Mouse (Mus musculus): Measurements from ENCODE around the gene Gm5771. TPM values are rescaled to one million over a fixed set of nuclear protein-coding genes. Genes with fewer than 3 reads are reported as not detected.

Gm5771 gene
- not detected in 2 replicates for polyA plus RNA-seq (2015; fragmentation: Nextera tagmentation; extraction: Ambion mirVana)

DNA sequence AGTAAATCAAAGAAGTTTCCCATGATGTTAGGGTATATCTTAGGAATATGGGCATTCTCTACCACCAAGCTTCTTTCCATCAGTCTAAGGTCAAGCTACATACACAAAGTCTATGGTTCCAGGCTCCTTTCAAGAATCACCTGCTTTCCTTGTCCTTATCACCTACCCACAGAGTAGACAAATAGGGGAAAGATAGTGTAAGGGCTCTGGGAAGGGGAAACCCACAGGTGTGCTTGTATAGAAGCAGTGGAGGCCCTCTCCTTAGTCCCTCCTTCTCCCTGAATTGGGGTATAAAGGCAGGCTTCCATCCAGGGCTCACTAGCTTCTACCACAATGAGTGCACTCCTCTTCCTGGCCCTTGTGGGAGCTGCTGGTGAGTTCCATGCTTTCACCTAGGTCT is at the start of gene Gm5771:
Gene Gm5771, plus strand, starts transcription at position 301 of the 400 bp plus-strand sequence.

DNA sequence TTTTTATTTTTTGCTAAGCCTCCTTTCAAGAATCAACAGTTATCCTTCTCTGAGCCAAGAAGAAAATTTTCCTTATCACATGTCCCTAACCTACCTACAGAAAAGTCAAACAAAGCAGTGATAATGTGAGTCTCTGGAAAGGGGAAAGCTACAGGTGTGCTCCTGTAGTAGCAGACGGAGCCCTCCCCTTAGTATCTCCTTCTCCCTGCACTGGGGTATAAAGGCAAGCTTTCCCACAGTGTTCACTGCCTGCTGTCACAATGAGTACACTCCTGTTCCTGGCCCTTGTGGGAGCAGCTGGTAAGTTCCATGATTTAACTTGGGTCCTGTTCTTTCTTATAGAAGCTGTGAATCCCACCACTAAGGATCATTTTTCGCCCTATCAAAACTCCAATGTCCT is 38.2 kb upstream of the Gm5771 start, which contains the start of gene Try10:
Gene Try10, plus strand, starts transcription at position 174 of the 400 bp plus-strand sequence.

DNA sequence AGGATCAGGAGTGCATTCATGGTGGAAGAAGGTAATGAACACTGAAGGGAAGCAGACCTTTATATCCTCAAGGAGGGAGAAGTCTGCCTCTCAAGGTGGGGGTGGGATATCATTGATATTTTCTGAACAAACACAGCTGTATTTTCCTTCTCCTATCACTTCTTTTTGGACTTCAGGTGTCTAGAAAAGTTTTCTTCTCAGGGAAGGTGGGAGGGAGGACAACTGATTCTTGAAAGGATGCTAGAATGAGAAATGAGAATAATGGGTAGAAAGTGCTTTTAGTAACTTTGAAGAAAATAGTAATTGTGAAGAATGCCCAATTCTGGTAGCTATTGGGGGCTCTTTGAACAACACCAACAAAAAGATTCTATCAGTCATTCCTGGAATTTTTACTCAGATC is 14.6 kb upstream of the Gm5771 start, which contains the start of gene Prss3:
Gene Prss3, minus strand, starts transcription at position 101 of the 400 bp plus-strand sequence.

DNA sequence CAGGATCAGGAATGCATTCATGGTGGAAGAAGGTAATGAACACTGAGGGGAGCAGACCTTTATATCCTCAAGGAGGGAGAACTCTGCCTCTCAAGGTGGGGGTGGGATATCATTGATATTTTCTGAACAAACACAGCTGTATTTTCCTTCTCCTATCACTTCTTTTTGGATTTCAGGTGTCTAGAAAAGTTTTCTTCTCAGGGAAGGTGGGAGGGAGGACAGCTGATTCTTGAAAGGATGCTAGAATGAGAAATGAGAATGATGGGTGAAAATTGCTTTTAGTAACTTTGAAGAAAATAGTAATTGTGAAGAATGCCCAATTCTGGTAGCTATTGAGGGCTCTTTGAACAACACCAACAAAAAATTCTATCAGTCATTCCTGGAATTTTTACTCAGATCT is 53.9 kb downstream of the Gm5771 start, which contains the start of gene Gm10334:
Gene Gm10334, minus strand, starts transcription at position 101 of the 400 bp plus-strand sequence.

Other genes with a start within 250 kb of the Gm5771 start
- gene Try4, start 90.1 kb upstream of the Gm5771 start, polyA plus RNA-seq (2015; fragmentation: Nextera tagmentation; extraction: Ambion mirVana): not detected in 2 replicates
- gene Try5, start 75.5 kb upstream of the Gm5771 start, polyA plus RNA-seq (2015; fragmentation: Nextera tagmentation; extraction: Ambion mirVana): not detected in 2 replicates
- not detected in 2 replicates for gene Try10, start 38.3 kb upstream of the Gm5771 start, polyA plus RNA-seq (2015; fragmentation: Nextera tagmentation; extraction: Ambion mirVana)
- not detected in 2 replicates for gene Prss3, start 14.7 kb upstream of the Gm5771 start, polyA plus RNA-seq (2015; fragmentation: Nextera tagmentation; extraction: Ambion mirVana)
- not detected in 2 replicates for gene Gm10334, start 53.8 kb downstream of the Gm5771 start, polyA plus RNA-seq (2015; fragmentation: Nextera tagmentation; extraction: Ambion mirVana)
- gene Prss1, start 66.6 kb downstream of the Gm5771 start, polyA plus RNA-seq (2015; fragmentation: Nextera tagmentation; extraction: Ambion mirVana): not detected in 2 replicates
- not detected in 2 replicates for gene Prss2, start 129.4 kb downstream of the Gm5771 start, polyA plus RNA-seq (2015; fragmentation: Nextera tagmentation; extraction: Ambion mirVana)
- gene Ephb6, start 213.1 kb downstream of the Gm5771 start, polyA plus RNA-seq (2015; fragmentation: Nextera tagmentation; extraction: Ambion mirVana): 4.4 and 4.6 TPM in 2 replicates
- gene Trpv6, start 244.0 kb downstream of the Gm5771 start, polyA plus RNA-seq (2015; fragmentation: Nextera tagmentation; extraction: Ambion mirVana): 0.12 and 0.24 TPM in 2 replicates

Data from urinary bladder, postnatal 0 days (tissue).